12 mouse cellular contexts compared by ENCODE assay signal in the genomic region with DNA sequence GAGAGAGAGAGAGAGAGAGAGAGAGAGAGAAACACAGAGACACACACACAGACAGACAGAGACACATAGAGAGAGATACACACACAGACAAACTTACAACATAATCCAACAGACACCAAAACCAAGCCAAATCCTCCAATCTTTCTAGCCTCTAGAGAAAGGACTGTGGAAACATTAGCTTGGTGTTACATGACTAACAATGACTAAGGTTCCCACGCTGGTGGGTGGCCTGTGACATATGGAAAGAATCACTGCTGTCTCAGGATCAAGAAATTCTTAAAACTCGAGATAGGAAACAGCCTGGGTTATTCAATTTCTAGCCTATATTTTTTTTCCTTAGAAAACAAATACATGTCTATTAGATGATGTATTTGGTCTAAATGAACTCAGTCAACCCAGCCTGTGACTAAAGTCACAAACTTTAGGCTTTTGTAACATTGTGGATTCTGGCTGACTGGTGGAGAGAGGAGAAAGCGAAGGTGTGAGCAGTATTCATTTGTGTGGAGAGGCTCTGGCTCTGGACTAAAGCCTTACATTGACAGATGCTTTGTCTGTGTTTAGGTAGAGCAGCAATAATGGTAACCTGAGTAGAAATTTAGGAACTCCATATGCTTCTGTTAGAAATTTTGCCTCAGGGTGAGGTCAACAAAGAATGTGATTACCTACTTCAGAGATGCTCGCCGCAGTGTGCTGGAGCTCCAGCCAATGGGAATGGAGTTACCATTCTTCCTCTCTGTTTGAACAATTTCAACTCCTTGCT.
DNase-seq lines count a peak whose midpoint lies in the region; ATAC-seq and TF ChIP-seq lines count a peak whose summit lies in the region.
"Had no signal": no experiment of that assay in that cellular context is flagged by ENCODE, and none has a peak within 500 bp of the region (broad histone marks: within the 10 kb centered on the region; RNA-seq: fewer than 3 reads in every experiment).

No protein-coding gene starts in this region.

- H3K27ac ChIP-seq in heart, embryonic 11.5 days (ENCODE audit: low read depth, low read length) = no peak overlapping the region
- peak overlapping the region; percentile 79 for H3K27ac ChIP-seq in lung, embryonic 14.5 days (ENCODE audit: low read depth)
- 0 out of 2 replicates have a peak overlapping the region, but pooled peaks have one; percentile 30 for H3K27ac ChIP-seq in embryonic facial prominence, embryonic 12.5 days
- peak overlapping the region; percentile 84 for H3K27ac ChIP-seq in liver, embryonic 16.5 days (ENCODE audit: low read length)
- no peak overlapping the region for H3K27ac ChIP-seq in midbrain, embryonic 11.5 days (ENCODE audit: low read depth, low read length)

- 66% methylated on average over 5 of the region's 5 CpGs for WGBS in heart, embryonic 11.5 days (ENCODE audit: insufficient replicate concordance)
- 31% methylated on average over 5 of the region's 5 CpGs for whole genome bisulfite sequencing in lung, embryonic 14.5 days
- 18% methylated on average over 5 of the region's 5 CpGs for WGBS in embryonic facial prominence, embryonic 12.5 days
- WGBS in liver, embryonic 16.5 days (ENCODE audit: insufficient replicate concordance) = 44% methylated on average over 5 of the region's 5 CpGs
- 72% methylated on average over 5 of the region's 5 CpGs for WGBS in midbrain, embryonic 11.5 days

- no peak overlapping the region for H3K9ac ChIP-seq in heart, embryonic 11.5 days (ENCODE audit: low read depth, low read length)
- H3K9ac ChIP-seq in lung, embryonic 14.5 days = no peak overlapping the region
- no peak overlapping the region for H3K9ac ChIP-seq in embryonic facial prominence, embryonic 12.5 days
- no peak overlapping the region for H3K9ac ChIP-seq in liver, embryonic 16.5 days (ENCODE audit: low read depth, low read length)
- no peak overlapping the region for H3K9ac ChIP-seq in midbrain, embryonic 11.5 days (ENCODE audit: low read length)

- no peak for TF ChIP-seq CTCF in lung, embryonic 14.5 days (IDR thresholded peaks at IDR 0.05; ENCODE audit: low read depth)

- H3K4me1 ChIP-seq in heart, embryonic 11.5 days (ENCODE audit: control insufficient read depth, insufficient read depth, low read length) = 0 out of 2 replicates have a peak, but pooled peaks cover 2% of the 10 kb centered on the region
- peaks cover 10% of the 10 kb centered on the region for H3K4me1 ChIP-seq in lung, embryonic 14.5 days (ENCODE audit: insufficient read depth)
- peaks cover 14% of the 10 kb centered on the region for H3K4me1 ChIP-seq in embryonic facial prominence, embryonic 12.5 days
- H3K4me1 ChIP-seq in liver, embryonic 16.5 days (ENCODE audit: control insufficient read depth, low read depth, low read length) = no peaks in the 10 kb centered on the region
- H3K4me1 ChIP-seq in midbrain, embryonic 11.5 days (ENCODE audit: control insufficient read depth, insufficient read depth, low read length) = no peaks in the 10 kb centered on the region

- no peaks in the 10 kb centered on the region for H3K9me3 ChIP-seq in heart, embryonic 11.5 days (replicated peaks; ENCODE audit: control insufficient read depth, low read length)
- H3K9me3 ChIP-seq in lung, embryonic 14.5 days (ENCODE audit: low read depth, low read length) = no peaks in the 10 kb centered on the region
- no peaks in the 10 kb centered on the region for H3K9me3 ChIP-seq in embryonic facial prominence, embryonic 12.5 days
- no peaks in the 10 kb centered on the region for H3K9me3 ChIP-seq in liver, embryonic 16.5 days (replicated peaks; ENCODE audit: control insufficient read depth, low read length)
- no peaks in the 10 kb centered on the region for H3K9me3 ChIP-seq in midbrain, embryonic 11.5 days (ENCODE audit: control insufficient read depth, low read length)

- no peaks in the 10 kb centered on the region for H3K27me3 ChIP-seq in heart, embryonic 11.5 days (ENCODE audit: control insufficient read depth, insufficient read depth, low read length)
- H3K27me3 ChIP-seq in lung, embryonic 14.5 days (ENCODE audit: insufficient read depth, low read length) = no peaks in the 10 kb centered on the region
- no peaks in the 10 kb centered on the region for H3K27me3 ChIP-seq in embryonic facial prominence, embryonic 12.5 days
- H3K27me3 ChIP-seq in liver, embryonic 16.5 days (ENCODE audit: control insufficient read depth, insufficient read depth, low read depth, low read length) = no peaks in the 10 kb centered on the region
- H3K27me3 ChIP-seq in midbrain, embryonic 11.5 days (ENCODE audit: control insufficient read depth, insufficient read depth, low read length) = no peaks in the 10 kb centered on the region

- no peak overlapping the region for H3K4me2 ChIP-seq in heart, embryonic 11.5 days
- no peak overlapping the region for H3K4me2 ChIP-seq in lung, embryonic 14.5 days
- no peak overlapping the region for H3K4me2 ChIP-seq in embryonic facial prominence, embryonic 12.5 days (replicated peaks)
- no peak overlapping the region for H3K4me2 ChIP-seq in liver, embryonic 16.5 days (ENCODE audit: low read depth, low read length)
- no peak overlapping the region for H3K4me2 ChIP-seq in midbrain, embryonic 11.5 days

- peak; percentile 41 to 42 for DNase-seq in heart, adult 18-20 months
- DNase-seq in lung, embryonic 14.5 days = peak; percentile 73
- no peak for DNase-seq in lung, postnatal 4 days
- no peak for DNase-seq in midbrain, embryonic 11.5 days (ENCODE audit: low spot score, missing footprints)
- DNase-seq: B cell, adult 2 months; cerebellum, postnatal 36 days; gastrocnemius, postnatal 14 days; midbrain, embryonic 14.5 days had no signal

- no peak for ATAC-seq in heart, embryonic 11.5 days (replicated peaks; ENCODE audit: insufficient number of reproducible peaks, low FRiP score, low TSS enrichment)
- peak; percentile 48; the same call in 1 of the 2 replicates for ATAC-seq in lung, embryonic 14.5 days (ENCODE audit: insufficient read depth)
- ATAC-seq in embryonic facial prominence, embryonic 12.5 days (ENCODE audit: insufficient number of reproducible peaks, insufficient read depth, low FRiP score, low TSS enrichment) = peak; percentile 47; the same call in 1 of the 2 replicates
- no peak; the same call in 1 of the 2 replicates for ATAC-seq in liver, embryonic 16.5 days (ENCODE audit: low read depth)
- no peak for ATAC-seq in activated CD4-positive, CD25-positive, alpha-beta regulatory T cell, adult 4 months
- ATAC-seq in midbrain, embryonic 11.5 days (ENCODE audit: low FRiP score) = no peak

- H3K36me3 ChIP-seq in heart, embryonic 11.5 days (ENCODE audit: control insufficient read depth, insufficient read depth, low read length) = no peaks in the 10 kb centered on the region
- H3K36me3 ChIP-seq in lung, embryonic 14.5 days (ENCODE audit: insufficient read depth) = no peaks in the 10 kb centered on the region
- no peaks in the 10 kb centered on the region for H3K36me3 ChIP-seq in embryonic facial prominence, embryonic 12.5 days
- no peaks in the 10 kb centered on the region for H3K36me3 ChIP-seq in liver, embryonic 16.5 days (ENCODE audit: control insufficient read depth, insufficient read depth)
- H3K36me3 ChIP-seq in midbrain, embryonic 11.5 days (ENCODE audit: control insufficient read depth, insufficient read depth, low read length) = no peaks in the 10 kb centered on the region

- H3K4me3 ChIP-seq in heart, embryonic 11.5 days (ENCODE audit: low read depth, low read length) = no peak overlapping the region
- no peak overlapping the region for H3K4me3 ChIP-seq in lung, embryonic 14.5 days (ENCODE audit: low read depth, low read length)
- H3K4me3 ChIP-seq in embryonic facial prominence, embryonic 12.5 days = no peak overlapping the region
- H3K4me3 ChIP-seq in liver, embryonic 16.5 days (ENCODE audit: low read depth, low read length) = no peak overlapping the region
- no peak overlapping the region for H3K4me3 ChIP-seq in midbrain, embryonic 11.5 days (ENCODE audit: low read depth, low read length)

Comparison
In these comparisons a context has a peak if more than half of its experiments do, and no peak if none do; other contexts are left out.
1. DNase-seq: peak in heart, adult 18-20 months (2 of 2) and lung, embryonic 14.5 days (single experiment); none in lung, postnatal 4 days (0 of 2) and midbrain, embryonic 11.5 days (single experiment).
2. ATAC-seq: peak in lung, embryonic 14.5 days (single experiment) and embryonic facial prominence, embryonic 12.5 days (single experiment); none in heart, embryonic 11.5 days (single experiment), liver, embryonic 16.5 days (single experiment), activated CD4-positive, CD25-positive, alpha-beta regulatory T cell, adult 4 months (single experiment) and midbrain, embryonic 11.5 days (single experiment).
3. H3K27ac ChIP-seq: peak in lung, embryonic 14.5 days (single experiment), embryonic facial prominence, embryonic 12.5 days (single experiment) and liver, embryonic 16.5 days (single experiment); none in heart, embryonic 11.5 days (single experiment) and midbrain, embryonic 11.5 days (single experiment).